Mouse (Mus musculus) hindbrain, embryonic 16.5 days (tissue): ENCODE measurements around the gene Fam206a. TPM values are rescaled to one million over a fixed set of nuclear protein-coding genes. Genes with fewer than 3 reads are reported as not detected.

ENCODE experiments used
- ATAC-seq: fragments of 200-750 bp; cut with Nextera tagmentation; 2 replicates; pipeline ENCODE4 v1.8.0; 2017; ENCODE audit warnings: moderate TSS enrichment, moderate library complexity
- H3K27ac ChIP-seq: fragments of 300-500 bp; sonication (generic); 2 replicates; pipeline ENCODE4 v1.5.1; 2014; ENCODE audit warnings: low read depth, mild to moderate bottlenecking, control low read depth, low read length, moderate library complexity
- H3K27me3 ChIP-seq: fragments of 300-500 bp; sonication (generic); replicated peaks from 2 replicates; pipeline ENCODE4 v1.6.1; 2014; ENCODE audit warnings: low read length; ENCODE audit not compliant: control insufficient read depth, insufficient read depth
- H3K36me3 ChIP-seq: fragments of 300-500 bp; sonication (generic); 2 replicates; pipeline ENCODE4 v1.6.1; 2014; ENCODE audit warnings: mild to moderate bottlenecking, low read length, moderate library complexity, mixed read lengths; ENCODE audit not compliant: control insufficient read depth, insufficient read depth
- H3K4me1 ChIP-seq: fragments of 300-500 bp; sonication (generic); 2 replicates; pipeline ENCODE4 v1.6.1; 2014; ENCODE audit warnings: low read depth, low read length; ENCODE audit not compliant: control insufficient read depth, insufficient read depth
- H3K4me2 ChIP-seq: fragments of 300-500 bp; sonication (generic); 2 replicates; pipeline ENCODE4 v1.6.1; 2014; ENCODE audit warnings: mild to moderate bottlenecking, low read length, control low read depth, moderate library complexity
- H3K4me3 ChIP-seq: fragments of 300-500 bp; sonication (generic); 2 replicates; pipeline ENCODE4 v1.5.1; 2014; ENCODE audit warnings: mild to moderate bottlenecking, low read length, control low read depth, moderate library complexity
- H3K9ac ChIP-seq: fragments of 300-500 bp; sonication (generic); 2 replicates; pipeline ENCODE4 v1.6.1; 2014; ENCODE audit warnings: low read depth, mild to moderate bottlenecking, control low read depth, low read length, moderate library complexity
- H3K9me3 ChIP-seq: fragments of 300-500 bp; sonication (generic); 2 replicates; pipeline ENCODE4 v1.6.1; 2014; ENCODE audit warnings: mild to moderate bottlenecking, low read length, moderate library complexity; ENCODE audit not compliant: control insufficient read depth
- WGBS: fragments of 180-500 bp; shearing (Covaris S2); extraction: QIAGEN DNeasy Blood & Tissue Kit; methylation state at CpG from one replicate; pipeline ENCODE4 v1.1.7; 2014; 5-methylcytosine and 5-hydroxymethylcytosine counted together
- polyA plus RNA-seq: library from polyadenylated mRNA; unstranded; fragments of >200 nt; fragmentation: Nextera tagmentation; extraction: Ambion mirVana; gene quantifications from 2 replicates; pipeline ENCODE4 v1.2.1, GENCODE M21; 2015

Gene Fam206a
- polyA plus RNA-seq, 1 experiment from 2014 or later, result 13.1 TPM

DNA sequence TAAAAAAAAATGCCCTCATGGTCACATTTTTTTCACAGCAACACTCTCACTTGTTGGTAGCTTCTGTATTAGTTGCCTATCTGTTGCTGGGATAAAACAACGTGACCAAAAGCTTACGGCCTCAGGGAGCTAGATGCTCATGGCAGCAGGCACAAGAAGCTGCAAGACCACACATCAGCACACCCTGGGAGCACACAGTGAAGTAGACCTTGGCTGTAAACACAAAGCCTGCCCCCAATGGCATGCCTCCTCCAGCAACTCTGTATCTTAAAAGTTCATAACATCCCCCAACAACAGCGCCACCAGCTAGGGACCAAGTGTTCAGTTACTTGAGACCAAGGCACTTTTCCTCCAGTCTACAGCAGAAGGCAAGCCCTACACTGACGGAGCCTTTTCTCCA lies 6.9 kb downstream of the Fam206a start:
- H3K36me3 ChIP-seq, result peaks cover 25% of the 10 kb centered on the region

DNA sequence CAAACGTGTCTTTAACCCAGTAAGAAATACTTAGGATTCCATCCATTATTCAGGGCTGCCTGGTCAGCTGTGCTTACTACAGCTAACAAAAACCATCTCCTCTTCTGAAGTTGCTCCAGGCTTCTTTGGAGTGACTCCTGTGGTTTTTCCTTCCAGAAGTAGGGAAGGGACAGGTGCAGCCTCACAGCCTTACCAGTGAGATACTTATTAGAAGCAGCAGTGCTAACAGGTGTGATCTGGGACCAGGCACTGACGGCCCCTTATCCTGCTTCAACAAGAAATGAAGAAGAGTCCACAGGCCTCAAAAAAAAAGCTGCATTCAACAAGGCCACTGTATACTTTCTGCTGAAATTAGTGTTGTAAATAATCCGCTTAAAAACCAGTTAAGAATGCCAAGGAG lies 9.5 kb downstream of the Fam206a start:
- WGBS, result 65% methylated on average over 3 of the region's 3 CpGs
- Histone ChIP-seq H3K27me3 (no peaks in the 10 kb centered on the region), H3K9me3 (no peaks in the 10 kb centered on the region), H3K4me3 (no peak overlapping the region), H3K36me3 (peaks cover 20% of the 10 kb centered on the region), H3K4me2 (no peak overlapping the region), H3K27ac (no peak overlapping the region), H3K4me1 (no peaks in the 10 kb centered on the region), H3K9ac (no peak overlapping the region)
- ATAC-seq, result no peak

More for the DNA sequence above, 6.9 kb downstream of the Fam206a start:
- no peaks in the 10 kb centered on the region for H3K9me3 ChIP-seq
- no peak overlapping the region for H3K4me3 ChIP-seq
- no peak overlapping the region for H3K27ac ChIP-seq
- no peaks in the 10 kb centered on the region for H3K27me3 ChIP-seq
- peaks cover 3% of the 10 kb centered on the region; the same call in 1 of the 2 replicates for H3K4me1 ChIP-seq
- no peak overlapping the region for H3K4me2 ChIP-seq
- H3K9ac ChIP-seq, result no peak overlapping the region
- ATAC-seq, result no peak
- WGBS, result 69% methylated on average over 4 of the region's 4 CpGs

DNA sequence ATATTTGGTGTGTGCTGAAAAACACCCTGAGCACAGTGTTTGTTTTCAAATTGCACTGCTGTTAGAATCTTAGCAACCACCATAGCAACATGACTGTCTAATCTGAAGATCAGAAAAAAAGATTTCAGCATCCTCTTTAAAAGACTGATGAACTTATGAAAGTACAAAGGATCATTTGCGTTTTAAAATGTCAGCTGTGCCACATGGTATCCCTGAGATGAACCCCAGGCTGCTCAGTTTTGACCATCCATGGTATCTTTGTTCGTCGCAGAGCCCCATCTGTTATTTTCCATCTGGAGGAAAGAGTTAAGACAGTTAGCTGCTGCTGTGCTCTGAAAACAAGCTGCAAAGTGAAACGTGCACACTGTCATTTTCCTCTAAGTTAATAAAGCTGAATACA lies 10.0 kb downstream of the Fam206a start:
- H3K27ac ChIP-seq, result no peak overlapping the region
- no peak overlapping the region for H3K4me3 ChIP-seq
- H3K27me3 ChIP-seq, result no peaks in the 10 kb centered on the region
- H3K9ac ChIP-seq, result no peak overlapping the region
- no peak for ATAC-seq
- no peaks in the 10 kb centered on the region for H3K4me1 ChIP-seq
- no peak overlapping the region for H3K4me2 ChIP-seq
- H3K9me3 ChIP-seq, result no peaks in the 10 kb centered on the region
- WGBS, result 81% methylated on average over 4 of the region's 4 CpGs
- peaks cover 18% of the 10 kb centered on the region for H3K36me3 ChIP-seq

DNA sequence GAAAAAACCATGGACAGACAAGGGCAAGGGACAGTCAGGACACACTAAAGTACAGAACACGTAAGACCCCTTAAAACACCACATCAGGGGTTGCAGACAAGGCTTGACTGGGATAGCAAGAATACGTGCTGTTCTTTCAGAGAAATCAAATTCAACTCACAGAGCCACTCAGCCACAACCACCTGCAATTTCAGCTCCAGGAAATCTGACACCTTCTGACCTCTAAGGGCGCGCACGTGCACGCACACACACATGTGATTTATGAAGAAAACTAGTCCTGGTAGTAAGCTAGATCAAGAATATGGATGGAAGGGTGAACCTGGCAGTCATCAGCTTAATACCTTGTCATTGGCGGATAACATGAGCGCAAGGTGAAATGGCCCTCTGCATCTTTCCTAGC lies 13.0 kb downstream of the Fam206a start:
- H3K4me2 ChIP-seq, result no peak overlapping the region
- no peak overlapping the region for H3K9ac ChIP-seq
- no peaks in the 10 kb centered on the region for H3K27me3 ChIP-seq
- WGBS, result 88% methylated on average over 8 of the region's 8 CpGs
- H3K36me3 ChIP-seq, result peaks cover 17% of the 10 kb centered on the region
- no peaks in the 10 kb centered on the region for H3K4me1 ChIP-seq
- no peaks in the 10 kb centered on the region for H3K9me3 ChIP-seq
- no peak overlapping the region for H3K4me3 ChIP-seq
- H3K27ac ChIP-seq, result no peak overlapping the region
- ATAC-seq, result no peak

DNA sequence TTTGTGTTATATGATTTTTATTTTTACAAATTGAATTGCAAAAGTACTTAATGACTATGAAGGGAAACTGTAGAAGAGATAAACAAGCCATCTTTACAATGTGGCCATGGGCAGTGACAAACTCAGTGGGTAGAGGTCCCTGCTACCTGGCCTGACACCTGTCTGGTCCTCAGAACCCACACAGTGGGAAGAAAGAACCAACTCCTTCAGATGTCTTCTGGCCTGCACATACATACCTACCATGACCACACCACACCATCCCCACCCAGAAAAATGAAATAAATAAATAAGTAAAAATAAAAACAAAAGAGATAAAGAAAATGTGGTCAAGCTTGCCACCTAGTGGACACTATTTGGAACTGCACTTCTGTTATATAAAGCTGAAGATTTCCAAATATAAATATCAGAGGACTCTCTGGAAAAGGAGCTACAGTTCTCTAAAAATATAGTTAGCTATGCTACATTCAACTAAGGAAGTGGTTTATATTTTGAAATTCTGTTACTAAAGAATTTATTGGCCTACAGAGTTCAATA lies 17.9 kb downstream of the Fam206a start:
- ATAC-seq, result no peak
- H3K27me3 ChIP-seq, result no peaks in the 10 kb centered on the region
- no peak overlapping the region for H3K27ac ChIP-seq
- no peak overlapping the region for H3K4me2 ChIP-seq
- no peaks in the 10 kb centered on the region for H3K9me3 ChIP-seq
- H3K4me1 ChIP-seq, result no peaks in the 10 kb centered on the region
- H3K4me3 ChIP-seq, result no peak overlapping the region
- H3K9ac ChIP-seq, result no peak overlapping the region
- peaks cover 6% of the 10 kb centered on the region; the same call in 1 of the 2 replicates for H3K36me3 ChIP-seq

DNA sequence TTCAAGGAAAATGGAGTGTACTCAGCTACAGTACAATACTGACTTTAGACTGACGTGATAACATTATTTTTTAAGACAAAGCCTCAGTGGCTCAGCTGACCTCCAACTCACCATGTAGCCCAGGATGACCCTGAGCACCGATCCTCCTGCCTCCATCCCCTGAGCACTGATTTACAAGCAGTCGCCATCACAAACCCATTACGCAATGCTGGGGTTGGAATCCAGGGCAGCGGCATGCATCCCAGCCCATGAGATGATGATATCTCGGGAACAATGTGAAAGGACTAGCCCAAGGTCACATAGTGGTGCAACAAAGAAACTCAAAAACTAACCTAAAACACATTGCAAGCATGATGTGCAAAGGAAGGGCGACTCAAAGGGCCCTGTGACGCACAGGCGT lies 22.1 kb downstream of the Fam206a start:
- Histone ChIP-seq H3K9ac (no peak overlapping the region), H3K9me3 (no peaks in the 10 kb centered on the region), H3K4me1 (no peaks in the 10 kb centered on the region), H3K4me2 (no peak overlapping the region), H3K4me3 (no peak overlapping the region), H3K36me3 (peaks cover 12% of the 10 kb centered on the region), H3K27me3 (no peaks in the 10 kb centered on the region), H3K27ac (no peak overlapping the region)
- no peak for ATAC-seq
- 88% methylated on average over 9 of the region's 9 CpGs for WGBS

DNA sequence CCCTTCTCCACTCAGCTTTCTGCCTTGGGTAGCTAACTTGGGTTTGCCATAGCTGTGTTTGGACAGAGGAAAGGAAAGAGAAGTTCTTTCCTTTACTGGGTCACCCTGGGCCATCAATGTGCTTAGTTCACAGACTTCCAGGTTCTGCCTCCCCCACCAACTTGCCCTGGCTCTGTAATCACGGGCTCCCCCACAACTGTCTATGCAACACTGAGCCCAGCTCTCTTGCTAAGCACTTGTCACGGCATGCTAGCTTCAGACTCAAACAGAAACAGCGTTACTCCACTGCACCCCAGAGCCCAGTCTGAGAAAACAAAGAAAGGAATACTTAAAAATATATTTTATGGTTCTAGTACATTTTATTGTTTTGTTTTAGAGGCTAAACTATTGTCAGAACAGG lies 26.8 kb downstream of the Fam206a start:
- Histone ChIP-seq H3K4me1 (no peaks in the 10 kb centered on the region), H3K9me3 (no peaks in the 10 kb centered on the region), H3K9ac (no peak overlapping the region), H3K4me2 (no peak overlapping the region), H3K27me3 (no peaks in the 10 kb centered on the region), H3K36me3 (peaks cover 24% of the 10 kb centered on the region), H3K4me3 (no peak overlapping the region), H3K27ac (no peak overlapping the region)
- WGBS, result 71% methylated on average over 3 of the region's 3 CpGs
- no peak for ATAC-seq

DNA sequence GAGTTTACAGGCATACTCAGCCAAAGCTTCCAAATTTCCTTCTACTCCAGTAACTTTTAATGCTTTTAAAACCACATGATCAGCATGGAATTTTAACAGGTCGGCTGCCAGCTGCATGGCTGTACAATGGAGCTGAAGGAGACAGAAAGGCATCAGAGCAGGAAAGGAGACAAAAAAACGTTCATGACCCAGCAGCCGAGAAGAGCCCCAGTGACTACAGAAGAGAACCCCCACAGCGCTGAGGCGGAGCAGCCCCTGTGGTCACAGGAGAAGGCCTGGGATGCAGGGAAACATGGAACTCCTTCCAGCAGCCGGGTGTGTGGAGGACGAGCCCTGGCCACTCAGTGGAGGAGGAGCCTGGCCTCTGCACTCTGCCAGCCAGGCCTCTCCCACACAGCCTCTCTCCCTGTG lies 27.4 kb downstream of the Fam206a start:
- Histone ChIP-seq H3K36me3 (peaks cover 27% of the 10 kb centered on the region), H3K4me1 (no peaks in the 10 kb centered on the region), H3K4me3 (no peak overlapping the region), H3K9me3 (no peaks in the 10 kb centered on the region), H3K27ac (no peak overlapping the region), H3K9ac (no peak overlapping the region), H3K27me3 (no peaks in the 10 kb centered on the region), H3K4me2 (no peak overlapping the region)
- ATAC-seq, result peak; percentile 80
- WGBS, result 41% methylated on average over 7 of the region's 7 CpGs

DNA sequence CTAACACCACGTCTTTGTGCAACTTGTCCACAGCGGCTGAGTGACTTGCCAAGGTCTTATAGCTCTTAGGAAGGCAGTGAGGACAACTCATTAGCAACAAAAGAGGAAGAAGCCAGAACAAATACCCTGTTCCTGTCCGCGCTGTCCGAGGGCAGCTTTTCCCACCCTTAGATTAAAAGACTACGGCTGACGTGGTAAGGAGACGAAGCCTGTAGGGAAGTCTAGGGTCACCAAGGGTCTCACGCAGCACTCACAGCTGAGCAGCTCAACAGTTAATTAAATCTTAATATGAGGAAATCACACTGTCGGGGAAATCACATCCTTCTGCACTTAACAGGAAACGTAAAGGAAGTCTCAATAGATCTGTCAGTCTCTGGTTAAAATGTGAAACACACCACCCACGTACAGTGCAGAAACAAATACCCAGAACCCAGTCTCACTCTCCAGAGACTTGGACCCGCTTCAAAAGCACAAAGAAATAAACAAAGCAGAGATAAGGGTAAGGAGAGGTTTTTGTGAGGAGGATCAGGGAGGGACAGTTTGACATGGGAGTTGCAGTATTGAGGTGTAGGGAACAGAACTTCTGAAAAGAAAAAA lies 29.0 kb downstream of the Fam206a start:
- Histone ChIP-seq H3K27me3 (no peaks in the 10 kb centered on the region), H3K36me3 (peaks cover 34% of the 10 kb centered on the region), H3K4me3 (no peak overlapping the region), H3K27ac (no peak overlapping the region), H3K9ac (no peak overlapping the region), H3K4me1 (no peaks in the 10 kb centered on the region), H3K9me3 (no peaks in the 10 kb centered on the region), H3K4me2 (no peak overlapping the region)
- peak; percentile 30; the same call in 1 of the 2 replicates for ATAC-seq
- WGBS, result 69% methylated on average over 13 of the region's 13 CpGs
